Mouse (Mus musculus) lung, adult 2 months (tissue): ENCODE data around the gene Trpm8.

Experiments
- CTCF ChIP-seq: fragments of 200-500 bp; IDR thresholded peaks from 2 replicates; pipeline ENCODE4 v1.5.1; 2011; ENCODE audit warnings: mild to moderate bottlenecking, low read length, control low read depth; ENCODE audit not compliant: insufficient read depth
- POLR2A ChIP-seq: fragments of 200-500 bp; IDR thresholded peaks from 2 replicates; pipeline ENCODE4 v1.6.1; 2011; ENCODE audit warnings: low read depth, mild to moderate bottlenecking, control low read depth, low read length, borderline replicate concordance; ENCODE audit errors: extremely low read depth

DNA sequence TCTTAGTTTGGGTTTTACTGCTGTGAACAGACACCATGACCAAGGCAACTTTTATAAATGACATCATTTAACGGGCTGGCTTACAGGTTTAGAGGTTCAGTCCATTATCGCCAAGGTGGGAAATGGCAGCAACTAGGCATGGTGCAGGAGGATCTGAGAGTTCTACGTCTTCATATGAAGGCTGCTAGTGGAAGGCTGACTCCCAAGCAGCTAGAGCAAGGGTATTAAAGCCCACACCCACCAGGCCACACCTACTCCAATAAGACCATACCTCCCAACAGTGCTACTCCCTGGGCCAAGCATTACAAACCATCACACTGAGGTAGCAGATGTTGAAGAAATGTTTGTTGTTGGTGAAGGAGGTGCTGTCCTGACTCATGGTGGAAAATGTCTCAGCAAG is 78.2 kb downstream of the Trpm8 start:
- no peak for TF ChIP-seq CTCF
- no peak for TF ChIP-seq POLR2A
